Mouse (Mus musculus): ENCODE results near the gene Rabl6.

- TF ChIP-seq ZMIZ1 (IDR thresholded peaks at IDR 0.05; ENCODE audit: low read depth, low read length) (peak; percentile 71; the same call in 1 of the 2 replicates), CTCF (conservative IDR thresholded peaks at IDR 0.05 in 1 of 2, IDR thresholded peaks at IDR 0.05 in 1 of 2; ENCODE audit: low read depth in 2 of 2, low read length in 2 of 2) (no peak), ZNF384 (IDR thresholded peaks at IDR 0.05; ENCODE audit: low read depth, low read length) (no peak), E2F4 (IDR thresholded peaks at IDR 0.05; ENCODE audit: insufficient replicate concordance, low read depth, low read length) (no peak), MXI1 (IDR thresholded peaks at IDR 0.05; ENCODE audit: low read depth, low read length) (no peak), MEF2A (IDR thresholded peaks at IDR 0.05; ENCODE audit: borderline replicate concordance, low read depth, low read length) (peak; percentile 25; the same call in 1 of the 2 replicates), ZC3H11A (IDR thresholded peaks at IDR 0.05; ENCODE audit: low read depth, low read length) (no peak), CHD2 (IDR thresholded peaks at IDR 0.05; ENCODE audit: low read length) (peak; percentile 97), POLR2A (IDR thresholded peaks at IDR 0.05; ENCODE audit: low read depth, low read length) (peak; percentile 84), EP300 (IDR thresholded peaks at IDR 0.05; ENCODE audit: low read length) (no peak), ELF1 (IDR thresholded peaks at IDR 0.05; ENCODE audit: low read depth, low read length) (peak; percentile 35; the same call in 1 of the 2 replicates), GABPA (IDR thresholded peaks at IDR 0.05; ENCODE audit: insufficient replicate concordance, low read depth, low read length) (no peak; the same call in 1 of the 2 replicates), CHD1 (IDR thresholded peaks at IDR 0.05; ENCODE audit: low read depth, low read length) (no peak), ZKSCAN1 (IDR thresholded peaks at IDR 0.05; ENCODE audit: borderline replicate concordance, low read depth, low read length) (no peak)
Observed at GRCm38 (mm10) chr2:25574579-25575431, 33.5 kb downstream of the Rabl6 start, which contains the start of the genes Mamdc4 and Phpt1.

Measured in CH12.LX (cell line).